Mouse (Mus musculus) layer of hippocampus, adult 9-11 months (tissue): Measurements from ENCODE around the gene Ceacam18.
"Not testable (repeated sequence)": the region's sequence is repeated elsewhere in the genome, so short reads cannot be mapped to it uniquely, and the experiment has no call there.

ENCODE experiments used
- DNase-seq: peaks from one replicate; pipeline ENCODE4 v3.0.0; 2022

Ceacam18 gene

DNA sequence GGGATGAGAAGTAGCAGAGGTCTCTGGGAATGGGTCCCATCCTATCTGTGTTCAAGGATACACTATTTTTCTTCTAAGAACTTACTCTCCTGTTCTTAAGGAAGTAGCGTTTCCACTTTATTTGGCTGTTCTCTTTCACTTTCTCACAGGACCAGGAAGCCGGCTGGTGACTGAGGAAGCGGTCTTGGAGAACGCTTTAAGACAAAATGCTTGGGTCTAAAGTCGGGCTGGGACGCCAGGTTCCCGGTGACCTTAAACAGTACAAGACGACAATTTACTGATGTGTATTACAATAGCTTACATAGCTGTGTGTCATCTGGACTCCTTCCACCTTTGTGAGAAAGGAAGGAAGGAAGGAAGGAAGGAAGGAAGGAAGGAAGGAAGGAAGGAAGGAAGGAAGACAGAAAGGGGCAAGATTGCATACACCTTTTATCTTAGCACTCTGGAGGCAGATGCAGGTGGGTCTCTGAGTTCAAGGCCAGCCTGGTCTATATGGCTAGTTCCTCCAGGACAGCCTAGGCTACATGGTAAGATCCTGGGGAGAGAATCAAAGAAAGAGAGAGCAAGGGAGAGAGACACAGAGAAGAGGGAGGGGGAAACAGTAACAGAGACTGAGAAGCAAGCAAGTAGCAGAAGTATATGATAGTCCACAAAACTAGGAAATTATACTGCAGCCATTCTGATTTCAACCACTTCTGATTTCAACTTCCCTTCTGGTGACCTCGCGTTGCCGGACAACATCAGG, 36.7 kb downstream of the Ceacam18 start:
- DNase-seq: no peak

DNA sequence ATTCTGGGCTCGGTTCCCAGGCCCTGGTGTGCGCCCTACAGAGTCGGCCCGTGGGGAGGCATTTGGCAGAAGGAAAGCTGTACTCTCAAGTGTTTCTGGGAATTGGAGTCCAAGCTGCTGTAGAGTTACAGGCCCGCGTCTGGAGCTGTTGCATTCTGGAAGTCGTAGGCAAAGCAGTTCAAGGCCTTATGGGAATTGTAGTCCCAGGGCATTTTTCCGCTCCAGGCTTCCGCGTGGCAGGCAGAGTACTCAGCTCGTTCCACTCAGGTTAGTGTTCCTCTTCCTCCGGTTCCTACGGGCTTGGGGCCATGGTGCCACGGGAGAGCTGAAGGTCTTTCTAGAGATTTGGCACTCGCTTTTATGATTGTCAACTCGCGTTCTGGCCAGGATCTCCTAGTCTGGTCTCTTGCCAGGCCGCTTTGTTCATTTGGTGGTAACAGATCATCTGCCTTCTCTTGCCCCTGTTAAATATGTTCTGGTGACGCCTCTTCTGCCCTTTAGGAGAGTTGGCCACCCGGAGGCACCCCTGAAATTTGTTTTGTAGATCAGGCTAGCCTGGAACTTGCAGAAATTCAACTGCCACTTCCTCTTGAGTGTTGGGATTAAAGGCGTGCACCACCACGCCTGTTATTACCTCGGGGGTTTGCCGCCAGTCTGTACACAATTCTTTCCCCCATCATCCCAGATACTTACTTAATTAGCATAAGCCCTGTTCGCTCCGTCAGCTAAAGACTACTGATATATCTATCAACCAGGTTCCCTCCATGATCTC, 37.5 kb downstream of the Ceacam18 start, which contains the start of gene Ctu1:
Ctu1 (plus strand) TSS at position 208 of the 772 bp plus-strand sequence.
- DNase-seq: peak; percentile 98

DNA sequence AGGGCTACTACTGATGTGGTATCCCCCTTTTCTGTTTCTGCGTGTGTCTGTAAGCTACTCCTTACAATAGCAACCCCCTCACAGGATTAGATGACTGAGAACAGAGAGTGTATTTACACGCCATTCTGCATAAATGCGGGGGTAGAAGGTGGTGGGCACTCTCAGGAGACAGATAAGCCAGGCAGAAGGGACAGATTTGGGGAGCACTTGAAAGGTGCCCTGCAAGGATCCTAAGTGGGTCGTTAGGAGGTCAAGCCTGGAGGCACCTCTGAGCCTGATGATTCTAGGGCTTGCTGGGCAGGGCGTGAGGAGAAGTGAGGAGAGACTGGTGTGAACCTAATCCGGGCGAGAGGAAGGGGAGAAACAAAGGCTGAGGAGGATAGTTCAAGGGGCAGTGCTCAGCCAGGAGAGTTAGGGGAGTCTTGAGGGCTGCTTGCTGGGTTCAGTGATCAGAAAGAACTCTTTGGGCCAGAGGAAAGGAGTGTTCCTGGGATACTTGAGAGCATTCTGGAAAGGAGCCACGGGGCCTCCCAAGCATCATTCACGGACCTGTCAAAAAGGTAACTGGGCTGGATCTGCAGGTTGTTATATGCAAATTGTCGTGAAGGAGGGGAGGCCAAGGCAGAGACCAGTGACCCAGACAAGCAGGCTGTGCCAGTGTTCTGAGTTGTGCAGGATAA, 38.2 kb downstream of the Ceacam18 start:
- no peak for DNase-seq

DNA sequence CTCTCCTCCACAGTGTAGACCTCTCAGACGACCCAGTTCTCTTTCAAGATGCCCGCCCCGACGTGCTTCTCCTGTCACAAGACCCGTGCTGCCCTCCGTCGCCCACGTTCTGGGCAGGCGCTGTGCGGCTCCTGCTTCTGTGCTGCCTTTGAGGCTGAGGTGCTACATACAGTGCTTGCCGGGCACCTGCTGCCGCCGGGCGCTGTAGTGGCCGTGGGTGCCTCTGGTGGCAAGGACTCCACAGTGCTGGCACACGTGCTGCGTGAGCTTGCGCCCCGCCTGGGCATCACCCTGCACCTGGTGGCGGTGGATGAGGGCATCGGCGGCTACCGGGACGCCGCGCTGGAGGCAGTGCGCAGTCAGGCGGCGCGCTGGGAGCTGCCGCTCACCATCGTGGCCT, 40.6 kb downstream of the Ceacam18 start:
- no peak for DNase-seq

DNA sequence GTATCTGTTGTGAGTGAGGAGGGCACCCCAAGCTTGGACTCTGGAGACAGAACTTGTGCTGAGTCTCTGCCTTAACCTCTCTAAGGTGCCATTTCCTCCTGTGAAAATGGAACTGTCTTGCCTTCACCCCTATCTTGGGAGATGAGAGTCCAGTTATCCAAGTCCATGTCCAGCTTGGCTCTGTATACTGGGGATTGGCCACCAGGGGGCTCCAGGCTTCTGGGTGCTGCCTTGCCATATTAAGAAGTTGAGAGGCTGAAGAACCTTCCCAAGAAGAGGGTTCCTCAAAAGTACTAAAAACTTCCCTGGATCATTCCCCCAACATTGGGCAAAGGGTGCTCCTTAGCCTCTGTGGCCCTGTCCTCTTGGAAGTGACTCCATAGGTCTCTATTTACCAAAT, 44.0 kb downstream of the Ceacam18 start:
- DNase-seq: no peak

DNA sequence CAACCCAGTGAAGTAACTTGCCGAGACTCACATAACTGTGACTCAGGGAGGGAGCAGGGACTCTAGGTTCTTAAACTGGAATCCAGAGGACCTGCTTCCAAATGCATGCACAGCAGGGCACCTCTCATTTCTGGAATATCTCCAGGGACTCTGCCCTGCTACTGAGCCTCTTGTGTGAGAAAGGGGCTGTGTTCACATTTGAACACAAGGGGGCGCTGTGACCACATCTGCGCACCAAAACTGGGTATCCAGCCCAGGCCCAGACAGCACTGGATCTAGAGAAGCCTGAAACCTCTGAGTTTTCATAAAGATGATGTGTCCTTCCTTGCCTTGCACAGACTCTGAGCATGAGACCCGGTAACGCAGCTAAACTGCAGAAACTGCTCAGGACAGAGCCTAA, 46.5 kb downstream of the Ceacam18 start:
- peak; percentile 61 for DNase-seq

DNA sequence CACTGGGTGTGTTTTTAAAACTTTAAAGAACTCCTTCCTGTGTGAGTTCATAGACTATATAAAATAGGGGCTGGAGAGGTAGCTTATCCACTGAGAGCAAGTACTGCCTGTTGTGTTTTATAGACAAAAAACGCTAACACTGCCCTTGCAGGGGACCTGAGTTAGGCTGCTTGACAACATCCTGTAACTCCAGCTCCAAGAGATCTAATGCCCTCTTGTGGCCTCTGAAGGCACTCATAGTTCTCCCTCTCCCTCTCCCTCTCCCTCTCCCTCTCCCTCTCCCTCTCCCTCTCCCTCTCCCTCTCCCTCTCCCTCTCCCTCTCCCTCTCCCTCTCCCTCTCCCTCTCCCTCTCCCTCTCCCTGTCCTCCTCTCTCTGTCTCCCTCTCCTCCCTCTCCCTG, 48.0 kb downstream of the Ceacam18 start:
- not testable (repeated sequence) for DNase-seq

DNA sequence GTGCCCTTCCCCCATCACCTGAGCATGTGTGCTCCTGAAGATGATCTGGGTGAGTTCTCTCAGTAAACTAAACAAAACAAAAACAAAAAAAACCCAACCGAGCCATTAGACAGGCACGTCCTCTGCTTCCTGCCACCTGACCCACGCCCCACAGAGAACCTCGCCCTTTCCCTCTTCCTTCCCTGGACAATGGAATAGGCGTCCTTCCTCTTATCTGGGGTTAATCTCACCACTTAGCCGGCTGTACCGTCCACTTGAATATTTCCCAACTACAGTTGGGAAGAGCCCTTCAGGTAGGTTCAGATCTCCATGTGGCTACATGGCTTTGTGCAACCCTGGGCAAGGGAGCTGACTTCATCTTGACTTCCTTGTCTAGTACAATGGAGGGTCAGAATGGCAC, 50.6 kb downstream of the Ceacam18 start:
- DNase-seq: no peak

DNA sequence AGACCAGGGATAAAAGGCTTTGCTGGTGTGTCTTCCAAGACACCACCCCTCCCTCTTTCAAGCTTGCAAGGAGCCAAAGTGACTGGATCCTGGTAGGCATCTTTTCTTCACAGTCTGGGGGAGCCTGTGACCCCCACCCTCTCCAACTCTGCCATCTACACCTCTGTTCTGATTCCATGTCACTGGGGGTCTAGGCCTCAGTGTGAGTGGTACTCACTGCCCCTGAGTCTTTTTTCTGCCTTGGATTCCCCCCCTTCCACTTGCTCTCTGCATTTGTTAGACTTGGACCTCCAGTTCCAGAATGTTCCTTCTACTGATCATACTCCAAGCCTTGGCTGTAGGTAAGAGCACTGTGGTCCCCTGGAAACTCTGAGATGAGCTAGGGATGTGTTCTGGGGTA, 55.6 kb downstream of the Ceacam18 start, which contains the start of gene Klk14:
Klk14 (plus strand) TSS at position 301 of the 400 bp plus-strand sequence.
- DNase-seq: no peak
